Mouse (Mus musculus) ES-Bruce4 (cell line): ENCODE measurements around the gene Lin7a. TPM values are rescaled to one million over a fixed set of nuclear protein-coding genes. Genes with fewer than 3 reads are reported as not detected.

Experiments used
- H3K27ac ChIP-seq: 2 replicates; pipeline ENCODE4 v1.5.1; 2012; ENCODE audit warnings: low read length, inconsistent platforms; ENCODE audit not compliant: insufficient read depth
- H3K27me3 ChIP-seq: 2 replicates; pipeline ENCODE4 v1.6.1; 2012; ENCODE audit warnings: mild to moderate bottlenecking, low read length, inconsistent platforms; ENCODE audit not compliant: control insufficient read depth, poor library complexity, insufficient read depth, severe bottlenecking
- H3K36me3 ChIP-seq: 2 replicates; pipeline ENCODE4 v1.6.1; 2012; ENCODE audit warnings: inconsistent platforms, mild to moderate bottlenecking, low read length, moderate library complexity; ENCODE audit not compliant: control insufficient read depth, poor library complexity, insufficient read depth, severe bottlenecking
- H3K4me1 ChIP-seq: one replicate; pipeline ENCODE4 v1.8.1; 2011; ENCODE audit warnings: low read length; ENCODE audit not compliant: control insufficient read depth, insufficient read depth
- H3K4me3 ChIP-seq: 2 replicates; pipeline ENCODE4 v1.5.1; 2011; ENCODE audit warnings: low read depth, mild to moderate bottlenecking, low read length
- H3K9ac ChIP-seq: 2 replicates; pipeline ENCODE4 v1.6.1; 2012; ENCODE audit warnings: low read depth, mild to moderate bottlenecking, inconsistent platforms; ENCODE audit not compliant: poor library complexity, severe bottlenecking
- H3K9me3 ChIP-seq: replicated peaks from 2 replicates; pipeline ENCODE4 v1.6.1; 2012; ENCODE audit warnings: mild to moderate bottlenecking, low read length, inconsistent platforms; ENCODE audit not compliant: control insufficient read depth, poor library complexity, insufficient read depth, severe bottlenecking
- CTCF ChIP-seq: IDR thresholded peaks from one replicate; pipeline ENCODE4 v1.8.1; 2011; ENCODE audit warnings: low read depth, low read length
- EP300 ChIP-seq: IDR thresholded peaks from 2 replicates; pipeline ENCODE4 v1.6.1; 2011; ENCODE audit warnings: low read depth, low read length; ENCODE audit not compliant: insufficient read depth
- POLR2A ChIP-seq: IDR thresholded peaks from one replicate; pipeline ENCODE4 v1.8.1; 2011; ENCODE audit warnings: low read length; ENCODE audit not compliant: insufficient read depth
- polyA plus RNA-seq: library from polyadenylated mRNA; stranded (reverse); fragments of >200 nt; gene quantifications from 2 replicates; pipeline ENCODE4 v1.2.4, GENCODE M21; 2011; ENCODE audit warnings: low read depth; ENCODE audit not compliant: missing spikeins, insufficient read depth, insufficient read length

The Lin7a gene
- polyA plus RNA-seq, 1 experiment, result not detected

GRCm38 (mm10) chr10:107230081-107230850 lies 41.2 kb upstream of the Lin7a start:
- no peaks in the 10 kb centered on the region for H3K4me1 ChIP-seq
- no peak overlapping the region for H3K9ac ChIP-seq
- no peak overlapping the region for H3K27ac ChIP-seq
- TF ChIP-seq POLR2A (no peak), CTCF (no peak)
- H3K4me3 ChIP-seq, result no peak overlapping the region
- no peaks in the 10 kb centered on the region for H3K27me3 ChIP-seq
- H3K36me3 ChIP-seq, result no peaks in the 10 kb centered on the region
- H3K9me3 ChIP-seq, result no peaks in the 10 kb centered on the region

GRCm38 (mm10) chr10:107230851-107231130 lies 40.7 kb upstream of the Lin7a start:
- no peak overlapping the region for H3K9ac ChIP-seq
- H3K9me3 ChIP-seq, result no peaks in the 10 kb centered on the region
- no peak overlapping the region for H3K4me3 ChIP-seq
- TF ChIP-seq POLR2A, result no peak
- TF ChIP-seq CTCF, result no peak
- TF ChIP-seq EP300, result no peak
- no peaks in the 10 kb centered on the region for H3K27me3 ChIP-seq
- H3K27ac ChIP-seq, result no peak overlapping the region
- H3K36me3 ChIP-seq, result no peaks in the 10 kb centered on the region
- H3K4me1 ChIP-seq, result no peaks in the 10 kb centered on the region

- H3K9ac ChIP-seq, result no peak overlapping the region
- H3K4me3 ChIP-seq, result no peak overlapping the region
- H3K9me3 ChIP-seq, result no peaks in the 10 kb centered on the region
- no peaks in the 10 kb centered on the region for H3K27me3 ChIP-seq
- H3K36me3 ChIP-seq, result no peaks in the 10 kb centered on the region
- TF ChIP-seq CTCF (no peak), POLR2A (no peak), EP300 (no peak)
- no peaks in the 10 kb centered on the region for H3K4me1 ChIP-seq
- no peak overlapping the region for H3K27ac ChIP-seq
Measured at GRCm38 (mm10) chr10:107231421-107232010, 40.0 kb upstream of the Lin7a start.

GRCm38 (mm10) chr10:107232491-107233110 lies 38.9 kb upstream of the Lin7a start:
- Histone ChIP-seq H3K9ac (no peak overlapping the region), H3K4me3 (no peak overlapping the region), H3K9me3 (no peaks in the 10 kb centered on the region), H3K4me1 (no peaks in the 10 kb centered on the region), H3K36me3 (no peaks in the 10 kb centered on the region), H3K27ac (no peak overlapping the region), H3K27me3 (no peaks in the 10 kb centered on the region)
- TF ChIP-seq EP300 (no peak), CTCF (no peak), POLR2A (no peak)

- no peaks in the 10 kb centered on the region for H3K36me3 ChIP-seq
- no peaks in the 10 kb centered on the region for H3K9me3 ChIP-seq
- no peak overlapping the region for H3K9ac ChIP-seq
- H3K4me1 ChIP-seq, result no peaks in the 10 kb centered on the region
- TF ChIP-seq EP300 (no peak), CTCF (no peak), POLR2A (no peak)
- H3K27ac ChIP-seq, result no peak overlapping the region
- H3K4me3 ChIP-seq, result no peak overlapping the region
- no peaks in the 10 kb centered on the region for H3K27me3 ChIP-seq
Measured at GRCm38 (mm10) chr10:107233221-107233620, 38.3 kb upstream of the Lin7a start.

DNA sequence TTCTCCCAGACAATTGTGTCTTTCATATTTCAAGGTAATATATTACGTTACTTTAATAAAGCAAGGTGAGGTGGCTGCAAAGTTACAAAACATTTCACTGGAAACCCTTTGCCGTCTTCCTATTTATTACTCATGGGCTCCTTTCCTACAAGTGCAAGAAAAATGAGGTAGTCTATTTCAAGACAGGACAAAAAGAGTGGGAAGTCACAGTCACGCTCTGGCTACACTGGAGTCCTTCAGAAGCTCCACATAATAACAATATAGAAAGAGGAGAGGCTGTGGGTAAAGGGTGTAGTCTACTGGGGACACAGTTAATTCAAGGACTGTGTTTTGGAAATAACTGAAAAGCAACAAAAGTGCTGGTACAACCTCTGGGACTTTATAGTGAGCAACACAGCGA lies 37.7 kb upstream of the Lin7a start:
- H3K4me1 ChIP-seq, result no peaks in the 10 kb centered on the region
- H3K27me3 ChIP-seq, result no peaks in the 10 kb centered on the region
- no peak overlapping the region for H3K4me3 ChIP-seq
- no peak overlapping the region for H3K27ac ChIP-seq
- no peaks in the 10 kb centered on the region for H3K9me3 ChIP-seq
- H3K36me3 ChIP-seq, result no peaks in the 10 kb centered on the region
- TF ChIP-seq POLR2A (no peak), CTCF (no peak), EP300 (no peak)
- no peak overlapping the region for H3K9ac ChIP-seq
